Mouse (Mus musculus) lung, postnatal 0 days (tissue): ENCODE measurements at regions not wholly inside any gene's neighbourhood (a gene's known extent, or its start where the extent isn't known, plus 50 kb on each side); places are given as distances from the start of the nearest gene placed in this dataset.

ENCODE experiments used
- ATAC-seq: fragments of 200-750 bp; cut with Nextera tagmentation; 2 replicates; pipeline ENCODE4 v1.8.0; 2017; ENCODE audit warnings: moderate library complexity
- DNase-seq: peaks from one replicate; pipeline ENCODE4 v3.0.0-alpha.2; 2016; ENCODE audit warnings: low spot score
- H3K27ac ChIP-seq: fragments of 300-500 bp; sonication (generic); 2 replicates; pipeline ENCODE4 v1.5.1; 2014; ENCODE audit warnings: antibody characterized with exemption, mild to moderate bottlenecking, low read length, mixed read lengths
- H3K27me3 ChIP-seq: fragments of 300-500 bp; sonication (generic); replicated peaks from 2 replicates; pipeline ENCODE4 v1.6.1; 2014; ENCODE audit warnings: low read length, mixed read lengths; ENCODE audit not compliant: insufficient read depth
- H3K36me3 ChIP-seq: fragments of 300-500 bp; sonication (generic); 2 replicates; pipeline ENCODE4 v1.6.1; 2014; ENCODE audit warnings: low read length, mixed read lengths; ENCODE audit not compliant: insufficient read depth
- H3K4me1 ChIP-seq: fragments of 300-500 bp; sonication (generic); 2 replicates; pipeline ENCODE4 v1.6.1; 2014; ENCODE audit warnings: antibody characterized with exemption, low read depth, low read length, mixed read lengths; ENCODE audit not compliant: insufficient read depth
- H3K4me2 ChIP-seq: fragments of 300-500 bp; sonication (generic); replicated peaks from 2 replicates; pipeline ENCODE4 v1.6.1; 2014; ENCODE audit warnings: low read depth, mild to moderate bottlenecking, low read length, moderate library complexity, mixed read lengths
- H3K4me3 ChIP-seq: fragments of 300-500 bp; sonication (generic); 2 replicates; pipeline ENCODE4 v1.5.1; 2014; ENCODE audit warnings: low read depth, low read length
- H3K9ac ChIP-seq: fragments of 300-500 bp; sonication (generic); replicated peaks from 2 replicates; pipeline ENCODE4 v1.6.1; 2014; ENCODE audit warnings: low read depth, mild to moderate bottlenecking
- H3K9me3 ChIP-seq: fragments of 300-500 bp; sonication (generic); 2 replicates; pipeline ENCODE4 v1.6.1; 2016; ENCODE audit warnings: low read length, mixed read lengths
- CTCF ChIP-seq: IDR thresholded peaks from 2 replicates; pipeline ENCODE4 v1.5.1; 2016; ENCODE audit warnings: antibody characterized with exemption, mild to moderate bottlenecking
- EP300 ChIP-seq: IDR thresholded peaks from 2 replicates; pipeline ENCODE4 v1.6.1; 2016; ENCODE audit warnings: antibody characterized with exemption, mild to moderate bottlenecking, control low read depth
- WGBS: fragments of 180-500 bp; shearing (Covaris S2); extraction: QIAGEN DNeasy Blood & Tissue Kit; methylation state at CpG from one replicate; pipeline ENCODE4 v1.1.7; 2014; 5-methylcytosine and 5-hydroxymethylcytosine counted together

GRCm38 (mm10) chr14:23160567-23160966 is 853.7 kb downstream of the Kcnma1 start:
- no peaks in the 10 kb centered on the region for H3K4me1 ChIP-seq
- no peaks in the 10 kb centered on the region for H3K27me3 ChIP-seq
- no peak overlapping the region for H3K4me2 ChIP-seq
- TF ChIP-seq EP300 = no peak
- no peak for TF ChIP-seq CTCF
- DNase-seq (no peak), ATAC-seq (no peak)
- 36% methylated on average over 1 of the region's 1 CpGs for WGBS
- no peak overlapping the region for H3K4me3 ChIP-seq
- H3K36me3 ChIP-seq = no peaks in the 10 kb centered on the region
- no peaks in the 10 kb centered on the region for H3K9me3 ChIP-seq
- H3K27ac ChIP-seq = no peak overlapping the region
- H3K9ac ChIP-seq = no peak overlapping the region

GRCm38 (mm10) chr14:23150431-23150830 is 863.9 kb downstream of the Kcnma1 start:
- TF ChIP-seq CTCF (no peak), EP300 (no peak)
- ATAC-seq = no peak

GRCm38 (mm10) chr14:23146981-23147380 is 867.3 kb downstream of the Kcnma1 start:
- no peaks in the 10 kb centered on the region for H3K9me3 ChIP-seq
- no peaks in the 10 kb centered on the region for H3K4me1 ChIP-seq
- ATAC-seq (no peak), DNase-seq (peak; percentile 54)
- no peak overlapping the region for H3K27ac ChIP-seq
- no peaks in the 10 kb centered on the region for H3K36me3 ChIP-seq
- H3K9ac ChIP-seq = no peak overlapping the region
- WGBS = 38% methylated on average over 1 of the region's 1 CpGs
- H3K4me3 ChIP-seq = no peak overlapping the region
- TF ChIP-seq EP300 = peak; percentile 62; the same call in 1 of the 2 replicates
- TF ChIP-seq CTCF = no peak
- no peak overlapping the region for H3K4me2 ChIP-seq
- H3K27me3 ChIP-seq = no peaks in the 10 kb centered on the region

More at GRCm38 (mm10) chr14:23150431-23150830, 863.9 kb downstream of the Kcnma1 start:
- no peaks in the 10 kb centered on the region for H3K36me3 ChIP-seq
- H3K9ac ChIP-seq = no peak overlapping the region
- DNase-seq = no peak
- no peaks in the 10 kb centered on the region for H3K4me1 ChIP-seq
- no peaks in the 10 kb centered on the region for H3K27me3 ChIP-seq
- no peak overlapping the region for H3K4me3 ChIP-seq
- no peaks in the 10 kb centered on the region for H3K9me3 ChIP-seq
- no peak overlapping the region for H3K4me2 ChIP-seq
- no peak overlapping the region for H3K27ac ChIP-seq

- no peaks in the 10 kb centered on the region for H3K4me1 ChIP-seq
- no peak for TF ChIP-seq CTCF
- no peak for TF ChIP-seq EP300
- 70% methylated on average over 1 of the region's 1 CpGs for WGBS
- DNase-seq = peak; percentile 57
- peak; percentile 35 for ATAC-seq
- H3K27me3 ChIP-seq = no peaks in the 10 kb centered on the region
- no peak overlapping the region for H3K9ac ChIP-seq
- H3K4me3 ChIP-seq = no peak overlapping the region
- H3K9me3 ChIP-seq = no peaks in the 10 kb centered on the region
- H3K27ac ChIP-seq = no peak overlapping the region
- H3K4me2 ChIP-seq = no peak overlapping the region
- H3K36me3 ChIP-seq = no peaks in the 10 kb centered on the region
Observed at GRCm38 (mm10) chr14:23140385-23140784, 873.9 kb downstream of the Kcnma1 start.

GRCm38 (mm10) chr14:23134723-23135122 is 879.6 kb downstream of the Kcnma1 start:
- ATAC-seq (no peak), DNase-seq (no peak)
- no peak overlapping the region for H3K9ac ChIP-seq
- no peaks in the 10 kb centered on the region for H3K36me3 ChIP-seq
- no peak overlapping the region for H3K27ac ChIP-seq
- no peaks in the 10 kb centered on the region for H3K4me1 ChIP-seq
- 89% methylated on average over 2 of the region's 2 CpGs for WGBS
- H3K4me2 ChIP-seq = no peak overlapping the region
- no peak for TF ChIP-seq CTCF
- no peak for TF ChIP-seq EP300
- H3K9me3 ChIP-seq = no peaks in the 10 kb centered on the region
- no peaks in the 10 kb centered on the region for H3K27me3 ChIP-seq
- H3K4me3 ChIP-seq = no peak overlapping the region

GRCm38 (mm10) chr14:23131736-23132519 is 882.4 kb downstream of the Kcnma1 start:
- H3K9me3 ChIP-seq = no peaks in the 10 kb centered on the region
- no peaks in the 10 kb centered on the region for H3K36me3 ChIP-seq
- TF ChIP-seq CTCF = no peak
- peak; percentile 79 for TF ChIP-seq EP300
- H3K4me2 ChIP-seq = no peak overlapping the region
- H3K4me1 ChIP-seq = no peaks in the 10 kb centered on the region
- no peak overlapping the region for H3K4me3 ChIP-seq
- peak; percentile 94 for ATAC-seq
- no peak overlapping the region for H3K9ac ChIP-seq
- no peaks in the 10 kb centered on the region for H3K27me3 ChIP-seq
- 35% methylated on average over 7 of the region's 7 CpGs for WGBS
- H3K27ac ChIP-seq = 0 out of 2 replicates have a peak overlapping the region, but pooled peaks have one; percentile 20
- peak; percentile 87 for DNase-seq
